Mouse (Mus musculus): ENCODE measurements at regions not wholly inside any gene's neighbourhood (a gene's known extent, or its start where the extent isn't known, plus 50 kb on each side); places are given as distances from the start of the nearest gene placed in this dataset.

- DNase-seq = no peak
These were observed 108.9 kb downstream of the Qrsl1 start for GRCm38 (mm10) chr10:43792618-43793017.

- DNase-seq = no peak
These were observed 107.0 kb downstream of the Qrsl1 start for GRCm38 (mm10) chr10:43794587-43794986.

GRCm38 (mm10) chr10:43800077-43800476, 101.5 kb downstream of the Qrsl1 start:
- no peak for DNase-seq

GRCm38 (mm10) chr10:43815291-43815690, 86.3 kb downstream of the Qrsl1 start:
- DNase-seq = no peak

- DNase-seq = no peak
These were observed 83.9 kb downstream of the Qrsl1 start for GRCm38 (mm10) chr10:43817522-43818198.

GRCm38 (mm10) chr10:43818623-43819022, 82.9 kb downstream of the Qrsl1 start:
- DNase-seq = no peak

- DNase-seq = no peak
These were observed 82.1 kb downstream of the Qrsl1 start for GRCm38 (mm10) chr10:43819434-43819833.

GRCm38 (mm10) chr10:43822615-43823014, 78.9 kb downstream of the Qrsl1 start:
- no peak for DNase-seq

GRCm38 (mm10) chr10:43824009-43824408, 77.5 kb downstream of the Qrsl1 start:
- DNase-seq = no peak

All from cerebellum, postnatal 14 days (tissue).